Mouse (Mus musculus) limb, embryonic 13.5 days (tissue): ENCODE measurements around the gene 1700001L19Rik. TPM values are rescaled to one million over a fixed set of nuclear protein-coding genes. Genes with fewer than 3 reads are reported as not detected.
"Not testable (repeated sequence)": the region's sequence is repeated elsewhere in the genome, so short reads cannot be mapped to it uniquely, and the experiment has no call there.

Source experiments
- ATAC-seq: fragments of 200-750 bp; cut with Nextera tagmentation; 2 replicates; pipeline ENCODE4 v1.8.0; 2017; ENCODE audit warnings: low read depth, moderate number of reproducible peaks, moderate TSS enrichment; ENCODE audit not compliant: low FRiP score
- H3K27ac ChIP-seq: fragments of 300-500 bp; sonication (generic); 2 replicates; pipeline ENCODE4 v1.5.1; 2015; ENCODE audit warnings: inconsistent platforms, mild to moderate bottlenecking, moderate library complexity
- H3K27me3 ChIP-seq: fragments of 300-500 bp; sonication (generic); 2 replicates; pipeline ENCODE4 v1.6.1; 2015; ENCODE audit warnings: mild to moderate bottlenecking, inconsistent platforms
- H3K36me3 ChIP-seq: fragments of 300-500 bp; sonication (generic); 2 replicates; pipeline ENCODE4 v1.6.1; 2015; ENCODE audit warnings: inconsistent platforms, mild to moderate bottlenecking, moderate library complexity
- H3K4me1 ChIP-seq: fragments of 300-500 bp; sonication (generic); 2 replicates; pipeline ENCODE4 v1.6.1; 2015; ENCODE audit warnings: inconsistent platforms
- H3K4me2 ChIP-seq: fragments of 300-500 bp; sonication (generic); replicated peaks from 2 replicates; pipeline ENCODE4 v1.6.1; 2015; ENCODE audit warnings: inconsistent platforms, mild to moderate bottlenecking, moderate library complexity
- H3K4me3 ChIP-seq: fragments of 300-500 bp; sonication (generic); 2 replicates; pipeline ENCODE4 v1.5.1; 2015; ENCODE audit warnings: moderate library complexity, mild to moderate bottlenecking, inconsistent platforms
- H3K9ac ChIP-seq: fragments of 300-500 bp; sonication (generic); 2 replicates; pipeline ENCODE4 v1.6.1; 2015; ENCODE audit warnings: mild to moderate bottlenecking, inconsistent platforms
- H3K9me3 ChIP-seq: fragments of 300-500 bp; sonication (generic); 2 replicates; pipeline ENCODE4 v1.6.1; 2016; ENCODE audit warnings: inconsistent platforms
- WGBS: fragments of 180-500 bp; shearing (Covaris S2); methylation state at CpG from one replicate; pipeline ENCODE4 v1.1.7; 2015; 5-methylcytosine and 5-hydroxymethylcytosine counted together
- polyA plus RNA-seq: library from polyadenylated mRNA; unstranded; fragments of >200 nt; fragmentation: Nextera tagmentation; extraction: Ambion mirVana; gene quantifications from 2 replicates; pipeline ENCODE4 v1.2.1, GENCODE M21; 2015

Gene 1700001L19Rik
- 0.50 and 0.66 TPM in 2 replicates for polyA plus RNA-seq

GRCm38 (mm10) chr13:68597199-68597598, at the start of gene 1700001L19Rik:
1700001L19Rik (plus strand) TSS chr13:68597421.
- Histone ChIP-seq H3K27me3 (peaks cover 8% of the 10 kb centered on the region; the same call in 1 of the 2 replicates), H3K4me2 (peak within 1 kb of the TSS; percentile 52), H3K27ac (no peak within 1 kb of the TSS), H3K9ac (no peak within 1 kb of the TSS; the same call in 1 of the 2 replicates), H3K36me3 (peaks cover 10% of the 10 kb centered on the region), H3K9me3 (no peaks in the 10 kb centered on the region; the same call in 1 of the 2 replicates), H3K4me3 (peak within 1 kb of the TSS; percentile 23), H3K4me1 (peaks cover 14% of the 10 kb centered on the region)
- ATAC-seq = no peak
- WGBS = 10% methylated on average over 10 of the region's 10 CpGs

DNA sequence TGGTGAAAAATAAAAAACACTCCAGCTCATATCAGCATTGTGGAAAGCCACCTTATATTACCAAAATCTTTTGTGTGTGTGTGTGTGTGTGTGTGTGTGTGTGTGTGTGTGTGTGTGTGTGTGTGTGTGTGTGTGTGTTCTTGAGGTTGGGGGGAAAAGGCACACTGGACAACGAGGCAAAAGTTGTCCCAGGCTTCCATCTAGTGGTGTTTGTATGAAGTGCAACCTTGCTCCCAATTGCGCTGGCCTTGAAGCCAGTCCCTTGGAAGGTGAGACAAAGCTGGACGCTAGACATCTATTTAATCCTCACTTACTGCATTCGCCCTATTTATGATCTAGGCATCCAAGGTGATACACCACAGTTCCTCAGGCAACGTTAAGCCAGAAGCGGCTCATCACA, 43.8 kb upstream of the 1700001L19Rik start:
- WGBS = 25% methylated on average over 6 of the region's 6 CpGs
- H3K27ac ChIP-seq, H3K4me3 ChIP-seq, H3K27me3 ChIP-seq, H3K9ac ChIP-seq, H3K36me3 ChIP-seq, H3K4me1 ChIP-seq, H3K4me2 ChIP-seq, H3K9me3 ChIP-seq, ATAC-seq: not testable (repeated sequence)

DNA sequence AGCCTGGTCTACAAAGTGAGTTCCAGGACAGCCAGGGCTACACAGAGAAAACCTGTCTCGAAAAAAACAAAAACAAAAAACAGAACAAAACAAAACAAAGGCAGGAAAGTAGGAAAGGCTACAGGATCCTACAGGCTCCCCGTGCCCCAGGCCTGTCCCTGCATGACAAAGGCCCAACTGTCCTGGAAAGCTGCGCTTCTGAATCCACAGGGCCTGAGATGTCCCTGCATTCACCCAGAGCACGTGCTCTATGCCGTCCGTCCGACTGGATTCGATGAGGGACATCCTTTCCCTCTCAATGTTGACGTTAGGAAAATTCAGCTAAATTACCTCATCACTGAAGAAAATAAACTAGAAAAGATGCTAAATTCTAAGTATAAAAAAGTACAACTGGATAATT, 29.1 kb upstream of the 1700001L19Rik start:
- Histone ChIP-seq H3K27ac (no peak overlapping the region), H3K9me3 (no peaks in the 10 kb centered on the region), H3K4me2 (no peak overlapping the region), H3K36me3 (peaks cover 70% of the 10 kb centered on the region), H3K27me3 (no peaks in the 10 kb centered on the region), H3K4me1 (peaks cover 9% of the 10 kb centered on the region), H3K4me3 (no peak overlapping the region), H3K9ac (no peak overlapping the region)
- ATAC-seq = no peak
- WGBS = 95% methylated on average over 9 of the region's 9 CpGs

DNA sequence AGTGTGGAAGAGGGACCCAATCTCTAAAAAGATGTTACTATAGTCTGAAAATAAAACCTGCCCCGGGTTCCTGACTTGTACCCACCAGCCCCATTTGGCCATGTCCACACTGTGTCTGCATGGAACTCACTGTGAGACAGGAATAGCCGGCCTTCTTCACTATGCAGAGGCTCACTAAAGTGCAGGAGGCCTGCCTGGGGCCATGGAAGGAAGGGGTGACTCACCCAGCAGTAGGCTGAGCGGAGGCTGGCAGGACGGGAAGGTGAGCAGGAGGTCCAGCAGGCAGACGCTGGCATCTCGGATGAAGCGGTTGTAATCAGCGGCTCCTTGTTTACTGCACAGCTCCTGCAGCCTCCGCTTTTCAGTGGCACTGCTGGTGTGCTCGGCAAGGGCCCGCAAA, 28.7 kb upstream of the 1700001L19Rik start:
- Histone ChIP-seq H3K36me3 (peaks cover 66% of the 10 kb centered on the region), H3K4me2 (no peak overlapping the region), H3K4me1 (peaks cover 13% of the 10 kb centered on the region), H3K9ac (no peak overlapping the region), H3K27me3 (no peaks in the 10 kb centered on the region), H3K4me3 (no peak overlapping the region), H3K9me3 (no peaks in the 10 kb centered on the region), H3K27ac (no peak overlapping the region)
- 86% methylated on average over 11 of the region's 11 CpGs for WGBS
- ATAC-seq = no peak

DNA sequence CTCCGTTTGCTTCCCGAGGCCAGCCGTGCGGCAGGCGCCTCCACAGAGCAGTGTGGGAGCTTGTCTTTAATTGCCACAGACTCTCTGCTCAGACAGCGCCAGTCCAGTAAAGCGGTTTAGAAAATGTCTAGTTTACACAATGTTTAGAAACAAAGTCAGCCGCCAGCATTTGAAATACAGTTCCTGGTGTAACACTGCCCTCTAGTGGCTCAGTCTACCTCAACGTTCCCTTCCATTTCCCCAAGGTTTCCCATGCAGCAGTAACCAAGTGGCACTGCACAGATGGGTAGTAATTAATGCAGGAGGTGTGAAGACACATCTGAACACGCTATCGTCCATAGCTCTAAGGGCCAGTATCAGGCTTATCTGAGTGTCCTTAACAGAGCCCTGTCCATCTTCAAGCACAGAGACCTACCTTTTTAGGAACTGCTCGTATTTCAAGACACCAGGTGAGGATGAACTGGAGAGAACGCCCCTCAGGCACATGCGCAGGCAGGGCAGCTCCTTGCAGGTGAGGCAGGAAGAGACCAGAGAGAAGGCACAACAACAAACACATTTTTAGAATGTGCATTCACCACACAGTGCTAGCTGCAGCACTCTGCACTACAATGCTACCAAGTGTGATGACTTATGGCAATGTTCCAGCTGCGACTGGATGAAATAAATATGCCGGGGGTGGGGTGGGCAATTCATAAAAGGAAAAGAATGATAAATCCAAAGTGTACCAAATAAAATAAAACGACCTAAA, 27.5 kb upstream of the 1700001L19Rik start:
- WGBS = 61% methylated on average over 17 of the region's 17 CpGs
- Histone ChIP-seq H3K4me3 (no peak overlapping the region), H3K36me3 (peaks cover 58% of the 10 kb centered on the region), H3K4me2 (no peak overlapping the region; the same call in 1 of the 2 replicates), H3K9ac (no peak overlapping the region), H3K27me3 (no peaks in the 10 kb centered on the region), H3K4me1 (peaks cover 16% of the 10 kb centered on the region), H3K9me3 (no peaks in the 10 kb centered on the region), H3K27ac (no peak overlapping the region)
- peak; percentile 45; the same call in 1 of the 2 replicates for ATAC-seq

DNA sequence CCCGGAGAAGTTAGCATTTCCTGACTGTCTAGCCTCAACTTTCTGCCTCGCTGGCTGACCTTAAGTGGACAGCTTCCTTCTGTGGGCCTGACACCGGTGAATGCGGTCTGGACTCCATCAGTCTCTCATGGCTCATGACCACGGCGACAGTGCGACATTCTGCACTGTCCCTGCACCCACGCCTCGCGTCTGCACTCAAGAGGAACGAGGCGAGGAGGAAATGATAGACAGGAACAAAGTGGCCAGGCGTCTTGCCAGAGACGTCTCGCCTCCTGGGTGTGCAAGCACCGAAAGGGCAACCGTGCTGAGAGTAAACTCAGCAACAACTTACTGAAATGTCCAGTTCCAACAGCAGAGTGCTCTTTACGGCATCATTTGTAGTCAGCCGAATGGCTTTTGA, 25.0 kb upstream of the 1700001L19Rik start:
- Histone ChIP-seq H3K27me3 (no peaks in the 10 kb centered on the region), H3K4me2 (no peak overlapping the region), H3K27ac (peak overlapping the region; percentile 77; the same call in 1 of the 2 replicates), H3K36me3 (peaks cover 59% of the 10 kb centered on the region), H3K4me3 (no peak overlapping the region), H3K9me3 (no peaks in the 10 kb centered on the region), H3K4me1 (peaks cover 16% of the 10 kb centered on the region), H3K9ac (no peak overlapping the region)
- ATAC-seq = no peak
- WGBS = 73% methylated on average over 19 of the region's 19 CpGs

DNA sequence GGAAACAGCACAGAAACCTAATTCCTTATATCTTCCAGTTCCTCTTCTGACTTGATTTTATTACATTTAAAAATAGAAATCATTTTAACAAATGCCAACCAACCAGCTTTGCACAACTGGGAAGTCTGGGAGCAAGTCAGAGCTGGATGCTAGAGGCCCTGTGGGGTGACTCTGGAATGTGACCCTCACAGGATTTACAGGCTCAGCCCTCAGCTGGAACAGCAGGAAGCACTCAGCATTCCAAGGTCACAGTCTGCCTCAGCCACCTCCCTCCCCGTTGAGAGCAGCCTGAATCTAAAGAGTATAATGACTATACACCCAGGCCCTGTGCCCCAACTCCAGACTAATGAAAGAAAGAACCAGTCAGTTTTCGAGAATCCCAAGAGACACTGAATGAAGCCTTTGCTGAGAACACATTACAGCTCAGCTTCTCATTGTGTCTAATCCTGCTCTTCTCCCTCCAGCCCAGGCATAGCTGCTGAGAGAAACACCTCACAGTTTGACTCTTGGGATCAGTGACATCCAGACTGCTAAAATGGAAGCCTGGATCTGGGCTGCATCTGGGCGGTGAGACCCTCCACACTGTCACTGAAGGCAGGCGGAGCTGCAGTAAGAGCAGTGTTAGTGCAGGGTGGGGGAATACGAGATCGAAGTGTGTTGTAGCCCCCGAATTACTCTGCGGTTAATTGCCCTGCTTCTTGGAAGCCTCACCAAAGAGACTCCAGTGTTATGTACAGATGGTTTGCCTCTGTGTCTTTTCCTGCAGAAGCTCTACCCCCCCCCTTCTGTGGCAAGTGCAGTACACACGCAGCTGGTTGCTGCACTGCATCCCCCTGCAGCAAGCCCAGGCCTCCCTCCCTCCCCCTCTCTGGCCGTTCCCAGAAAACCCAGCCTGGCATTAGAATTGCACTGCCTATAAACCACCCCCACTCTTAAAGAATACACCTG, 24.0 kb upstream of the 1700001L19Rik start:
- Histone ChIP-seq H3K27me3 (no peaks in the 10 kb centered on the region), H3K27ac (peak overlapping the region; percentile 77), H3K4me2 (0 out of 2 replicates have a peak overlapping the region, but pooled peaks have one; percentile 4), H3K4me1 (peaks cover 16% of the 10 kb centered on the region), H3K9ac (peak overlapping the region; percentile 48), H3K9me3 (no peaks in the 10 kb centered on the region), H3K36me3 (peaks cover 60% of the 10 kb centered on the region), H3K4me3 (no peak overlapping the region)
- WGBS = 29% methylated on average over 10 of the region's 10 CpGs
- peak; percentile 79 for ATAC-seq

GRCm38 (mm10) chr13:68574398-68574797, 22.8 kb upstream of the 1700001L19Rik start:
- Histone ChIP-seq H3K4me3 (no peak overlapping the region), H3K36me3 (peaks cover 64% of the 10 kb centered on the region), H3K4me1 (peaks cover 16% of the 10 kb centered on the region), H3K27me3 (no peaks in the 10 kb centered on the region), H3K27ac (0 out of 2 replicates have a peak overlapping the region, but pooled peaks have one; percentile 44), H3K4me2 (no peak overlapping the region), H3K9me3 (no peaks in the 10 kb centered on the region), H3K9ac (no peak overlapping the region)
- no peak for ATAC-seq
- 68% methylated on average over 4 of the region's 4 CpGs for WGBS

GRCm38 (mm10) chr13:68577945-68578344, 19.3 kb upstream of the 1700001L19Rik start:
- H3K9me3 ChIP-seq = no peaks in the 10 kb centered on the region
- H3K36me3 ChIP-seq = peaks cover 44% of the 10 kb centered on the region
- no peak overlapping the region for H3K4me2 ChIP-seq
- no peak overlapping the region for H3K4me3 ChIP-seq
- peaks cover 18% of the 10 kb centered on the region for H3K4me1 ChIP-seq
- no peaks in the 10 kb centered on the region for H3K27me3 ChIP-seq
- H3K9ac ChIP-seq = no peak overlapping the region
- no peak overlapping the region for H3K27ac ChIP-seq
- WGBS = 93% methylated on average over 7 of the region's 7 CpGs
- no peak for ATAC-seq

DNA sequence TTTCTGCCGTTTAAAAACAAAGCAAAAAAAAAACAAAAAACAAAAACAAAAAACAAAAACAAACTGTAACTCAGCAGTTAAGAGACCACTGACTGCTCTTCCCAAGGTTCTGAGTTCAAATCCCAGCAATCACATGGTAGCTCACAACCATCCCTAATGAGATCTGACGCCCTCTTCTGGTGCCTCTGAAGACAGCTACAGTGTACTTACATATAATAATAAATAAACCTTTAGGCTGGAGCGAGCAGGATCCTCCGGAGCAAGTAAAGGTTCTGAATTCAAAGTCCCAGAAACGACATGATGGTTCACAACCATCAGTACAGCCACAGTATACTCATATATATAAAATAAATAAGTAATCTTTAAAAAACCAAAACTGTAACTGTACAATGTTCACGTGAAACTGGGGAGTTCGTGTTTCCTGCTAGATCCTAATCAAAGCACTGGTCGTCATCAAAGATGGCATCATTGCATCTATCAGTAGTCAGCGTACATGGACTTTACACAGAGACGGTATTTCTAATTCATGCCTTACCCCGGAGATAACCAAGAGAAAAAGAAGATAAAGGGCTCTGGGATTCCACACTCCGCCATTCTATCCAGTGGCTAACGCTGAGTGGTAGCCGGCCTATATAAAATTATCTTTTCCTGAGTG, 16.0 kb upstream of the 1700001L19Rik start:
- WGBS = 24% methylated on average over 14 of the region's 14 CpGs
- Histone ChIP-seq H3K36me3 (peaks cover 51% of the 10 kb centered on the region), H3K9ac (peak overlapping the region; percentile 73), H3K4me2 (peak overlapping the region; percentile 93), H3K4me1 (peaks cover 18% of the 10 kb centered on the region), H3K4me3 (peak overlapping the region; percentile 80), H3K27ac (peak overlapping the region; percentile 73; the same call in 1 of the 2 replicates), H3K27me3 (no peaks in the 10 kb centered on the region), H3K9me3 (no peaks in the 10 kb centered on the region)
- ATAC-seq = no peak; the same call in 1 of the 2 replicates

- Histone ChIP-seq H3K27ac (peak within 1 kb of the TSS; percentile 73; the same call in 1 of the 2 replicates), H3K27me3 (no peaks in the 10 kb centered on the region), H3K4me1 (peaks cover 18% of the 10 kb centered on the region), H3K4me2 (peak within 1 kb of the TSS; percentile 93), H3K36me3 (peaks cover 50% of the 10 kb centered on the region), H3K9ac (peak within 1 kb of the TSS; percentile 83), H3K9me3 (no peaks in the 10 kb centered on the region), H3K4me3 (peak within 1 kb of the TSS; percentile 80)
- WGBS = under 1% methylated on average over 81 of the region's 81 CpGs
- peak; percentile 99 for ATAC-seq
Measured at GRCm38 (mm10) chr13:68581747-68582516, 15.3 kb upstream of the 1700001L19Rik start, which contains the start of the genes Mtrr and Fastkd3. Mtrr (minus strand) TSS chr13:68582149. Fastkd3 (plus strand) TSS chr13:68582234.
